8 mouse cellular contexts compared by ENCODE assay signal in genomic region chr9:44498421-44499355, GRCm38 (mm10). TPM values are rescaled to one million over a fixed set of nuclear protein-coding genes. Genes with fewer than 3 reads are reported as not detected.
DNase-seq lines count a peak whose midpoint lies in the region; ATAC-seq and TF ChIP-seq lines count a peak whose summit lies in the region.

No protein-coding gene starts in this region.

- WGBS in intestine, postnatal 0 days: 2% methylated on average over 59 of the region's 59 CpGs
- 1% methylated on average over 59 of the region's 59 CpGs for WGBS in liver, embryonic 15.5 days (ENCODE audit: insufficient replicate concordance)

- H3K9ac ChIP-seq in intestine, postnatal 0 days (ENCODE audit: low read depth, low read length): peak overlapping the region; percentile 34; the same call in 1 of the 2 replicates
- H3K9ac ChIP-seq in liver, embryonic 15.5 days: 0 out of 2 replicates have a peak overlapping the region, but pooled peaks have one; percentile 35

- H3K4me3 ChIP-seq in intestine, postnatal 0 days (ENCODE audit: low read depth, low read length): peak overlapping the region; percentile 39
- peak overlapping the region; percentile 40 for H3K4me3 ChIP-seq in liver, embryonic 15.5 days (replicated peaks)

- no peaks in the 10 kb centered on the region for H3K9me3 ChIP-seq in intestine, postnatal 0 days (ENCODE audit: control insufficient read depth)
- no peaks in the 10 kb centered on the region for H3K9me3 ChIP-seq in liver, embryonic 15.5 days (replicated peaks)

- H3K27ac ChIP-seq in intestine, postnatal 0 days (ENCODE audit: low read depth, low read length): peak overlapping the region; percentile 64
- H3K27ac ChIP-seq in liver, embryonic 15.5 days (replicated peaks): peak overlapping the region; percentile 45

- peak; percentile 80 for TF ChIP-seq CTCF in intestine, postnatal 0 days (IDR thresholded peaks at IDR 0.05; ENCODE audit: low read depth)

- peak; percentile 46 to 71 for DNase-seq in spleen, postnatal 4 days (ENCODE audit: low spot score in 2 of 2)
- no peak for DNase-seq in spleen, postnatal 36 days (ENCODE audit: low spot score in 2 of 2)
- peak; percentile 57 to 63 for DNase-seq in cerebellum, postnatal 36 days
- peak; percentile 74 to 82 for DNase-seq in gastrocnemius, postnatal 4 days (ENCODE audit: low spot score in 2 of 2)
- DNase-seq in neural tube, embryonic 10.5 days (ENCODE audit: extremely low spot score, low spot score): peak; percentile 87
- DNase-seq in urinary bladder, postnatal 14 days (ENCODE audit: low spot score): peak; percentile 85

- no peaks in the 10 kb centered on the region for H3K27me3 ChIP-seq in intestine, postnatal 0 days (replicated peaks; ENCODE audit: control insufficient read depth, insufficient read depth, low read length)
- peaks cover 43% of the 10 kb centered on the region for H3K27me3 ChIP-seq in liver, embryonic 15.5 days

- ATAC-seq in intestine, postnatal 0 days: peak; percentile 59
- ATAC-seq in liver, embryonic 15.5 days (ENCODE audit: insufficient read depth): peak; percentile 36

- H3K36me3 ChIP-seq in intestine, postnatal 0 days (ENCODE audit: control insufficient read depth, insufficient read depth): peaks cover 28% of the 10 kb centered on the region
- no peaks in the 10 kb centered on the region for H3K36me3 ChIP-seq in liver, embryonic 15.5 days (replicated peaks)

- peak overlapping the region; percentile 82 for H3K4me2 ChIP-seq in intestine, postnatal 0 days (replicated peaks; ENCODE audit: low read depth)
- peak overlapping the region; percentile 67 for H3K4me2 ChIP-seq in liver, embryonic 15.5 days

- peaks cover 18% of the 10 kb centered on the region for H3K4me1 ChIP-seq in intestine, postnatal 0 days (replicated peaks; ENCODE audit: control insufficient read depth, insufficient read depth, low read length)
- peaks cover 69% of the 10 kb centered on the region for H3K4me1 ChIP-seq in liver, embryonic 15.5 days (replicated peaks)

RNA-seq across cellular contexts. Expression of gene Bcl9l, which starts 16.1 kb away (rescaled TPM):
- 100 to 1,000 TPM; 126 to 131 TPM for total RNA-seq in gastrocnemius, postnatal 4 days (2021)
- polyA plus RNA-seq in intestine, postnatal 0 days (2015; fragmentation: Nextera tagmentation; extraction: Ambion mirVana): 4.8 and 4.9 TPM in 2 replicates
- polyA plus RNA-seq in liver, embryonic 15.5 days (2015; fragmentation: Nextera tagmentation; extraction: Ambion mirVana): 1.9 and 2.3 TPM in 2 replicates

RNA-seq across cellular contexts. Expression of gene Upk2, which starts 43.9 kb away (rescaled TPM):
- under 1 TPM; 0.69 to 0.91 TPM for total RNA-seq in gastrocnemius, postnatal 4 days (2021)
- not detected in 2 replicates for polyA plus RNA-seq in intestine, postnatal 0 days (2015; fragmentation: Nextera tagmentation; extraction: Ambion mirVana)
- polyA plus RNA-seq in liver, embryonic 15.5 days (2015; fragmentation: Nextera tagmentation; extraction: Ambion mirVana): not detected in 2 replicates

RNA-seq across cellular contexts. Expression of gene Foxr1, which starts 57.8 kb away (rescaled TPM):
- total RNA-seq in gastrocnemius, postnatal 4 days (2021): not detected
- polyA plus RNA-seq in intestine, postnatal 0 days (2015; fragmentation: Nextera tagmentation; extraction: Ambion mirVana): not detected in 2 replicates
- 0.06 TPM in 1 of 2 replicates, not detected in the other for polyA plus RNA-seq in liver, embryonic 15.5 days (2015; fragmentation: Nextera tagmentation; extraction: Ambion mirVana)

Comparison
In these comparisons a context has a peak if more than half of its experiments do, and no peak if none do; other contexts are left out.
1. DNase-seq: peak in spleen, postnatal 4 days (2 of 2), cerebellum, postnatal 36 days (2 of 2), gastrocnemius, postnatal 4 days (2 of 2), neural tube, embryonic 10.5 days (single experiment) and urinary bladder, postnatal 14 days (single experiment); none in spleen, postnatal 36 days (0 of 2).